Mouse (Mus musculus): ENCODE measurements around the gene Renbp. TPM values are rescaled to one million over a fixed set of nuclear protein-coding genes. Genes with fewer than 3 reads are reported as not detected.

The Renbp gene
- total RNA-seq (2021), result 1 to 10 TPM; 4.4 to 4.9 TPM

GRCm38 (mm10) chrX:73930402-73931062 is at the start of gene Renbp:
Renbp (minus strand) TSS chrX:73930850.
- intact Hi-C loops (cut with DNase I), result no loop called here
- peak in 1 of 2 experiments; percentile 20 for DNase-seq (ENCODE audit: low spot score in 2 of 2)

GRCm38 (mm10) chrX:73977783-73978182 is 47.1 kb upstream of the Renbp start:
- intact Hi-C loops (cut with DNase I), result no loop called here
- DNase-seq (ENCODE audit: low spot score in 2 of 2), result no peak

GRCm38 (mm10) chrX:73976283-73976682 is 45.6 kb upstream of the Renbp start:
- no peak for DNase-seq (ENCODE audit: low spot score in 2 of 2)
- intact Hi-C loops (cut with DNase I), result no loop called here

- no peak for DNase-seq (ENCODE audit: low spot score in 2 of 2)
- intact Hi-C loops (cut with DNase I), result no loop called here
Observed at GRCm38 (mm10) chrX:73972774-73973173, 42.1 kb upstream of the Renbp start.

GRCm38 (mm10) chrX:73970781-73971180 is 40.1 kb upstream of the Renbp start:
- no peak for DNase-seq (ENCODE audit: low spot score in 2 of 2)
- intact Hi-C loops (cut with DNase I), result no loop called here

GRCm38 (mm10) chrX:73969729-73970128 is 39.1 kb upstream of the Renbp start:
- intact Hi-C loops (cut with DNase I), result loop anchor here (5.0 to 10.0 kb wide), 3 partner anchors 98 to 445 kb away; partner anchors contain the start of gene Flna
- no peak for DNase-seq (ENCODE audit: low spot score in 2 of 2)

GRCm38 (mm10) chrX:73969167-73969566 is 38.5 kb upstream of the Renbp start:
- intact Hi-C loops (cut with DNase I), result loop anchor here (5.0 to 10.0 kb wide), 3 partner anchors 98 to 446 kb away; partner anchors contain the start of gene Flna
- no peak for DNase-seq (ENCODE audit: low spot score in 2 of 2)

GRCm38 (mm10) chrX:73967177-73968075 is 36.8 kb upstream of the Renbp start:
- peak; percentile 90 to 92 for DNase-seq (ENCODE audit: low spot score in 2 of 2)
- intact Hi-C loops (cut with DNase I), result loop anchor here (1.0 to 10.0 kb wide), 7 partner anchors 31 to 447 kb away; partner anchors contain the start of genes Flna, Irak1 and Rpl10

GRCm38 (mm10) chrX:73966248-73967176 is 35.9 kb upstream of the Renbp start, which contains the start of gene Hcfc1:
Hcfc1 (minus strand) TSS chrX:73966357.
- peak; percentile 89 to 93 for DNase-seq (ENCODE audit: low spot score in 2 of 2)
- intact Hi-C loops (cut with DNase I), result loop anchor here (1.0 to 10.0 kb wide), 7 partner anchors 32 to 448 kb away; partner anchors contain the start of genes Flna, Irak1 and Rpl10

- peak; percentile 67 to 79 for DNase-seq (ENCODE audit: low spot score in 2 of 2)
- intact Hi-C loops (cut with DNase I), result loop anchor here (5.0 to 10.0 kb wide), 3 partner anchors 102 to 449 kb away; partner anchors contain the start of gene Flna
Observed at GRCm38 (mm10) chrX:73965307-73965706, 34.7 kb upstream of the Renbp start.

GRCm38 (mm10) chrX:73964363-73964762 is 33.7 kb upstream of the Renbp start:
- intact Hi-C loops (cut with DNase I), result loop anchor here (10.0 kb wide), 1 partner anchor 450 kb away; no protein-coding TSS in a partner anchor
- DNase-seq (ENCODE audit: low spot score in 2 of 2), result no peak

GRCm38 (mm10) chrX:73954988-73955387 is 24.3 kb upstream of the Renbp start:
- DNase-seq (ENCODE audit: low spot score in 2 of 2), result no peak
- intact Hi-C loops (cut with DNase I), result no loop called here

- intact Hi-C loops (cut with DNase I), result no loop called here
- no peak for DNase-seq (ENCODE audit: low spot score in 2 of 2)
Observed at GRCm38 (mm10) chrX:73952603-73953002, 22.0 kb upstream of the Renbp start.

- intact Hi-C loops (cut with DNase I), result loop anchor here (10.0 kb wide), 1 partner anchor 155 kb away; no protein-coding TSS in a partner anchor
- no peak for DNase-seq (ENCODE audit: low spot score in 2 of 2)
Observed at GRCm38 (mm10) chrX:73949341-73949740, 18.7 kb upstream of the Renbp start.

GRCm38 (mm10) chrX:73948647-73949046 is 18.0 kb upstream of the Renbp start:
- intact Hi-C loops (cut with DNase I), result loop anchor here (10.0 kb wide), 1 partner anchor 154 kb away; no protein-coding TSS in a partner anchor
- peak; percentile 52 to 53 for DNase-seq (ENCODE audit: low spot score in 2 of 2)

GRCm38 (mm10) chrX:73946896-73947295 is 16.2 kb upstream of the Renbp start:
- no peak for DNase-seq (ENCODE audit: low spot score in 2 of 2)
- intact Hi-C loops (cut with DNase I), result loop anchor here (10.0 kb wide), 1 partner anchor 152 kb away; no protein-coding TSS in a partner anchor

- intact Hi-C loops (cut with DNase I), result loop anchor here (10.0 kb wide), 1 partner anchor 147 kb away; no protein-coding TSS in a partner anchor
- no peak for DNase-seq (ENCODE audit: low spot score in 2 of 2)
Observed at GRCm38 (mm10) chrX:73942294-73942693, 11.6 kb upstream of the Renbp start.

GRCm38 (mm10) chrX:73941860-73942259 is 11.2 kb upstream of the Renbp start:
- DNase-seq (ENCODE audit: low spot score in 2 of 2), result no peak
- intact Hi-C loops (cut with DNase I), result loop anchor here (10.0 kb wide), 1 partner anchor 147 kb away; no protein-coding TSS in a partner anchor

- intact Hi-C loops (cut with DNase I), result no loop called here
- DNase-seq (ENCODE audit: low spot score in 2 of 2), result no peak
Observed at GRCm38 (mm10) chrX:73931871-73932270, 1.2 kb upstream of the Renbp start.

All from left cerebral cortex, postnatal 25 days (tissue).